Mouse (Mus musculus) kidney, adult 11 months (tissue): ENCODE measurements around the gene Ift80.
"Not testable (repeated sequence)": the region's sequence is repeated elsewhere in the genome, so short reads cannot be mapped to it uniquely, and the experiment has no call there.

Experiments
- DNase-seq: peaks from one replicate; pipeline ENCODE4 v3.0.0; 2022

Gene Ift80

DNA sequence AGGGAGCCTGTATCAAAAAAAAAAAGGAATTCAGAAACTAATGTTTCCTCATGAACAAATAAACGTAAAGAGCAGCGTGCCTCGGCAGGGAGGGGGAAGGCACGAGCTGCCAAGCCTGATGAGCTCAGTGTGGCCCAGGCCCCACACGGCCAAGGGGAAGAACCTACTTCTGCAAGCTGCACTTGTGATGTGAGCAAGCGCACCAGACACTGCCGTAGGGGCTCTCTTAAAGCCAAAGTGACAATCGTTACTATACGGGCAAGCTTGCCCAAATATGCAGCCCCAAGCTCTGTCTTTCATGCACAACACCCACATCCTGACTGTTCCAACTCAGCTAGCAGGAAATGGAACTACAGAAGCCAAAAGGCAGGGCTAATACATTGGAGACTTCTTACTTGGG, 23.5 kb downstream of the Ift80 start:
- no peak for DNase-seq

GRCm38 (mm10) chr3:68979187-68979586, 25.2 kb downstream of the Ift80 start:
- no peak for DNase-seq

DNA sequence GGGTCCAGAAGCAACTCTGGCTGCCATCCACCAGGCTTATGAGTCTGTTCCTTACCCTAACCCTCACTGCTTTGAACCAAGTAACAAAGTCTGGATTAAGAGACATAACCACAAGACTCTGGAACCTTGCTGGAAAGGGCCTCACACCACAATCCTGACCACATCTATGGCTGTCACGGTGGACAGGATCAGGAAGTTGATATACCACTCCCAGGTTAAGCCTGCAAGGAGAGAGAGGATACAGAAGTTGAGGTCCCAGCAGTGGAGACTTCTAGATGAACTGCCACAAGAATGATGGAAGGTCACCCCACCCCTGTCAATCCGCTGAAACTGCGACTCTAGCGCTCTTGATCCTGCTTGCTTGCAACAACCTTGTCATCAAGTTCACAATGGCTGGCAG, 26.7 kb downstream of the Ift80 start:
- DNase-seq: no peak

- no peak for DNase-seq
These were observed 28.6 kb downstream of the Ift80 start for GRCm38 (mm10) chr3:68975533-68976490.

DNA sequence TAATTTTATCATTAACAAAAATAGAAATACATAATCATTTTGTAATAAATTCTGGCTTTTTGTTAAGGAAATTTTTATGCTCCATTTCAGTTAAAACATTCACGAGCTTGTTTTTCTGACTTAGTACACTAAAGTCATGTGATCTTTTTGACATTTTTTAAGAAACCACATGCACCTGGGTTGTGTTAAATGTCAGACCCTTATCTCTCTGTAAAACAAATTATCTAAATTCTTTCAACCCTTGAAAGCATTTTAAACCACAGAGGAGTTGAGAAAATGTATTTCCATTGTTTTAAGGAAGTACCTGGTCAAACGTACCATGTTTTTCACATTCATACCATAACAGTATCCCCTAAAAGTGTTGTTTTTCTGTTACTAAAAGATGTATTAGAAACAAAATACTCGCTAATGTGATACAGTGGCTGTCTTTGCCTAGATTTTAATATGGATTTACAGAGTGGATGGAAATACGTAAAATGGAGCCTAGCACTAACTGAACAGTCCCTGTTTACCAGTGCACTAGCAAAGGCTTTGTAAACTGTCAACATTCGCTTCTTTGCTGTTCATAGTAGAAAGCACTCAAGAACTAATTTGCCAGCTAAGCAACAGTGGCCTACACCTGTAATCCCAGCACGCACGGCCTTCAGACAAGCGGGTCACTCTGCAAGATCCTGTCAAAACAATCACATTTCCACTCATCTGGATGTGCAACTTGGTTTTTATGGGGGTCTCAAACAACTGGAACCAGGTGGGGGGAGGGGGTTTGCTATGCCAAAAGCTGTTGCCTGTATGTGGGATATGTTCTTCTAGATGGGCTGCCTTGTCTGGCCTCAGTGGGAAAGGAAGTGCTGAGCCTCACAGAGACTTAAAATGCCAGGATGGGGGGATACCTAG, 29.5 kb downstream of the Ift80 start:
- DNase-seq: no peak

GRCm38 (mm10) chr3:68973574-68973973, 30.8 kb downstream of the Ift80 start:
- DNase-seq: no peak

DNA sequence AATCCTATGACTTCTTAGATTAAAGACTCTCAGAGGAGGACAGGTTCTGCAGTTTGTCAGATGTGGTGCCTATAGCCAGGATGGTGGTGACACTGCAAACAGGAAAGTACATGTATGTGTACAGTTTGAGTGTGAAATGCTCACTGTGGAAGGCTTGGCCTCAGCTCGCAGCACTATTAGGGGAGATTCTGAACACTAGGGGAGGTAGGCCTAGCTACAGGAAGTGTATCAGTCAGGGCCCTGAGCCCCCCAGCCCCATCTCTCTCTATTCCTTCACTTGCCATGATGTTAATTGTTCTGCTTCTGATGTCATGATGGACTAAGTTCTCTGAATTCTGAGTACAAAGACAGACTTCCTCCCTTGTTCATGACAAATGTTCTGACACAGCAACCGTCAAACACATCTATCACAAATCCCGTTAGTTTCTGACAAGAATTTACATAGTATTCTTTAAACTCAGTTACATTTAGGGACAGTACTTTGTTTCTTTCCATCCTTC, 35.2 kb downstream of the Ift80 start:
- no peak for DNase-seq

GRCm38 (mm10) chr3:68967404-68967803, 37.0 kb downstream of the Ift80 start:
- DNase-seq: no peak

GRCm38 (mm10) chr3:68966527-68967285, 37.7 kb downstream of the Ift80 start:
- DNase-seq: no peak

DNA sequence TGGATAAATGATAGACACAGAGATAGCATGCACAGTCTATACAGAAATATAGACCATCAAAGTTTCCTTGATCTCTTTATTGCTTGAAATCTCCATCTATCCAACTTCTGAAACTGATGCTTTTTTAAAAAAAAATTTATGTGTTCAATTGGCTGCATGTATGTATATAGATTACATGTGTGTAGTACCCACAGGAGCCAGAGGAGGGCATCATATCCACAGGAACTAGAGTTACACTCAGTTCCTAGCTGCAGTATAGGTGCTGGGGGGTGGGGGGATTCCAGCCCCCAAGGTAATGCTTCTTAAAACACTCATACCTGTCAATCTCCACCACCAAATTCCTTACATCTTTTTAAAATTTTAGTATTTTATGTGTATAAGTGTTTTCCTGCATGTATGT, 39.7 kb downstream of the Ift80 start:
- DNase-seq: no peak

- DNase-seq: no peak
These were observed 47.0 kb downstream of the Ift80 start for GRCm38 (mm10) chr3:68957413-68957812.

DNA sequence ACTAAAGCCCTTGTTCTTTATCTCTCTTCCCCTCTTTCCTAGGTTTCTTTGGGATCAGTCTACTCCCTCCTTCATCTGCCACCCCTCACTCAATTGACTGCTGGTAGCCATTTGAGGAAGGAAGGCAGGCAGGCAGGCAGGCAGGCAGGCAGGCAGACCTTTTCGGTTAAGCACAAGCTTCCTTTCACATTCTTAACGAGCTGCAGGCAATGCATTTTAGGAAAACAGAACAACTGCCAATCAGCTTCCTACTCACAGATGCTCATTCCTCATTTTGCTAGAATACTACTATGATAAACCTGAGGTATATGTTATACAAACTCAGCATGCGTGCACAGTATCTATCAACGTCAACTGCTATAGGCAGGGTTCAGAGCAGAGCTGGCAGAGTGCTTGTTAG, 47.9 kb downstream of the Ift80 start:
- no peak for DNase-seq

DNA sequence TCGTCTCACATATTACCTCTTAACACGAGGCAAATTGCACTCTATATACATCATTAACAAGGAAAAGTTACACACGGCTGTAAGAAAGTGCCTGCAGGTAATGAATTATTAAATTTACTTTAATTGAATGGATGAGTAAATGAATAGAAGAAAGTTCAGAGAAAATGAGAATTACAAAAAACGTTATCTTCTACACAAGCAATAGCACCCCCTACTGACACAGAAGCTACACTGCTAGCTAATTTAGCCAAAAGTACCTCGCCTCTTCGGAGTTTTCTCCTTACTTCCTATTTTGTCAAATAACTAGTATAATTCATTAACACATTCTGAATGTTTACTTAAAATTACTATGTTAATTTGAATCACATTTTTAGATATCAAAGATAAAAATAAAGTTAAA, 49.9 kb downstream of the Ift80 start:
- DNase-seq: no peak

DNA sequence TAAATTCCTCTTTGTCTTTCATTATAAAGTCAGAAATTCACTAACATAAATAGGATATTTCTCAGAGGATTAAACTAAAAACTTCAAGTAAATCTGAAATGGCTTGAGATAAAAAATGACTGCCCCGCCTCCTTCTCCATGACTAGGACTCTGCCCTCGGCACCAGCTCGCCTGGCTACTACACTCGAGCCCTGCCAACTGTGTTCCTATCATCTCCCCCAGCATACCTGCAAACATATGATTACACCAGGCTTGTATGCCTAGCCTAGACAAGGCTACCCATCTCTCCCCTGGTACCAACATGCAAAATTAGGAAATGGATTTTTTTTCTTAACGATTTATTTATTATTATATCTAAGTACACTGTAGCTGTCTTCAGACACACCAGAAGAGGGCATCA, 51.7 kb downstream of the Ift80 start:
- DNase-seq: no peak

GRCm38 (mm10) chr3:68951971-68952370, 52.4 kb downstream of the Ift80 start:
- not testable (repeated sequence) for DNase-seq

DNA sequence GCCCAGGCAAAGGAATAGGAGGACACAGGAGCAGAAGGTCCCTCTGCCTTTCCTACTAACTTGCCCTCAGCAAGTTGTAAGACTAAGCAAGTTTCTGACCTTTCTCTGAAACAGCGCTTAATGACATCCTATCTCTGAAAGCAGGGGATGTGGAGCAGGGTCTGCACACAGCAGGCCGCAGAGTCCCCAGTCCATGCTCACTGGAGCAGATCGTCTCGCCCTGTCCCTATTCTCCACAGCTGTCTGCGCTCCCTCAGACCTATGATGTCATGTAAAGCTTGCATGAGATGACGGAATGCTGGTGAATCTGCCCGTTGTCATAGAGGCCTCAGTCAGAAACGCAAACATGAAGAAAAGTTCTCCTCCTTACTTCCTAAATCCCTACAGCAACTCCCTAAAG, 55.0 kb downstream of the Ift80 start:
- no peak for DNase-seq

- DNase-seq: no peak
These were observed 55.5 kb downstream of the Ift80 start for GRCm38 (mm10) chr3:68948918-68949317.

DNA sequence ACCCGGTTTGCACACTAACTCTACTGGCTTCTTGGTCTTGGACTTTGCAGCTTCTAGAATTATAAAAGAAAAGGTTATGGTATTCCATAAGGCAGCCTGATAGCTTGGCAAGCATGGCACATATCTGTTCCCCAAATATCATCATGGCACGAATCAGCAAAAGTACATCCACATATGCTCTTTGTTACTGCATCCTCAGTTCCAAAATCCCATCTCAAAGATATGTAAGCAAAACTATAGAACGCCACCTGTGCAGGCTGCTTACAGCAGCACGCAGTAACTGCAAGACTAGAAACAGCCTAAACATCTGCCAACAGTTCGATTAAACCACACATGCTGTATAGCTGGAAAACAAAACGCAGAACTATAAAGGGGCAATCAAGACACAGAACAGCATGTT, 62.5 kb downstream of the Ift80 start:
- DNase-seq: no peak

- DNase-seq: no peak
These were observed 64.1 kb downstream of the Ift80 start for GRCm38 (mm10) chr3:68940311-68940710.

DNA sequence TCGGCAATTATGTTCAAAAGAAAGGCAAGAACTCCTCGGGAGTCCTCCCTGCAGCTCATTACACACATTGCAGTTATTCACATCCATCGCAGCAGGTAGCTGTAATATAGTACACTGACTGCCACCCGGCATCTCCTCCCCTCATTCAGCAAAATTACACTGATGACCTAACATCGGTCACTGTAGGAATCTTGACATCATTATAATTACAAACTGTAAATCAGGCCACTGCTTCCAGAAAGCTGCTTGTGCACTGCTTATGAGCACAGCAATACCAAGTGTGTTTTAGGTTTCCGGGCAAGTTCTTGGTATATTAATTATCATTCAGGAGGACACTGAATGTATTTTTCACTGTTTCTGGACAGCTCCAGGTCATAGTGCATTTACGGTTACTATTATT, 65.1 kb downstream of the Ift80 start:
- DNase-seq: no peak

DNA sequence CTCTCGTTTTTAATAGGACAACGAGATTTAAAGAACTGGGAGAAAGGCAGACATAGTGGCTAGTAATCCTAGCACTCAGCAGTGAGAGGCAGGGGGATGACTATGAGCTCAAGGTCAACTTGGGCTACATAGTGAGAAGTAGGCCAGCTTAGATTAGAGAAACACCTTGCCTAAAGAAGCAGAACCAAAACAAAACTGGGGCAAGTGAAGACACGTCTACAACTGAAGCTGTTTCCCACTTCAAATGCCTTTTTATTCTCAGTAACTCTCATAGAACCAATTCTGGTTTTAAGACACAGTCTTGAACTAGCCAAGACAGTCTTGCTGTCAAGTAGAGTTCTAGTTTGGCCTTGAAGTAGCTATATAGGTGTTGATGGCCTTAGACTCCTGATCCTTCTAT, 67.7 kb downstream of the Ift80 start:
- no peak for DNase-seq

DNA sequence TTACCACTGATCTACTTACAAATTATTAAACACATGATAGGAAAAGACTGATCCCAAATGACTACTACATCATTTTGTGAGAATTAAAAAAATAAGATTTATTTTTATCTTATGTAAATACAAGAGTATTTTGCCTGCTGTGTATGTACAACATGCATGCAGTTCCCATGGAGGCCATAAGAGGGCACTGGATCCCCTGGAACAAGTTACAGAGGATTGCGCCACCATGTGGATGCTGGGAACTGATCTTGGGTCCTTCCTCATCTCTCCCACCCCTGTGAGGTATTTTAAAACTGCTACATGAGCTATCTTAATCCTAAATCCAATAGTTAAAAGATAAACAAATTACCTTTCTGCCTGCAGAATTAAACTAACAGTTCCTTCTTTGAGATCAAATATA, 68.9 kb downstream of the Ift80 start:
- no peak for DNase-seq

DNA sequence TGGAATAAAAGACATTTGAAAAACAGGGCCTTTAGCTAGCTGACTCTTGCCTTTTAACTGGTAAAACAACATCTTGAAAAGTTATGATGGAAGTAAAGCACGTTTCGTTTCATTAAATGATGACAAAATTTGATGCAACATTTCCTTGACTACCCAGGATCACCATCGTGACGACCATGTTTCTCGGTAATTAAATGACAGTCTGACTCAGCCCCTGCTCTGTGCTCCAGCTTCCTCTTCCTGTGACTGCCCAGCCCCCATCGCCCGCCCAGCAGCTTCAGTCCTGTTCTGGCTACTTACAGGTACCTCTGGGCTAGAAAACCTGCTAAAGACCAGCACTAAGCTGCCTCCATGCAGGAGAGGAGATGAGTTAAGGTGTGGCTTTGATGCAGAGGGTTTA, 70.1 kb downstream of the Ift80 start:
- no peak for DNase-seq
